Mouse (Mus musculus) erythroid progenitor cell, adult 5-6 weeks (primary cell): ENCODE results near the gene Asz1. TPM values are rescaled to one million over a fixed set of nuclear protein-coding genes. Genes with fewer than 3 reads are reported as not detected.

Experiments
- ATAC-seq: replicated peaks from 2 replicates; pipeline ENCODE4 v1.8.0; 2016; ENCODE audit warnings: moderate number of reproducible peaks, mild to moderate bottlenecking, moderate TSS enrichment, inconsistent platforms; ENCODE audit not compliant: poor library complexity, low FRiP score, severe bottlenecking
- total RNA-seq, 2 experiments: library from RNA; stranded (forward) in 1 of 2; stranded (reverse) in 1 of 2; fragments of 150-400 nt in 1 of 2; fragments of 186-747, 209-891 nt in 1 of 2; gene quantifications; 2 replicates each; pipeline versions ENCODE4 v1.2.3 to v1.2.4; 2015 to 2017; ENCODE audit warnings: low replicate concordance in 2 of 2

Gene Asz1
- total RNA-seq, 2 experiments from 2014 or later: not detected

- no peak for ATAC-seq
Measured at GRCm38 (mm10) chr6:18024133-18024794, 84.6 kb downstream of the Asz1 start.

DNA sequence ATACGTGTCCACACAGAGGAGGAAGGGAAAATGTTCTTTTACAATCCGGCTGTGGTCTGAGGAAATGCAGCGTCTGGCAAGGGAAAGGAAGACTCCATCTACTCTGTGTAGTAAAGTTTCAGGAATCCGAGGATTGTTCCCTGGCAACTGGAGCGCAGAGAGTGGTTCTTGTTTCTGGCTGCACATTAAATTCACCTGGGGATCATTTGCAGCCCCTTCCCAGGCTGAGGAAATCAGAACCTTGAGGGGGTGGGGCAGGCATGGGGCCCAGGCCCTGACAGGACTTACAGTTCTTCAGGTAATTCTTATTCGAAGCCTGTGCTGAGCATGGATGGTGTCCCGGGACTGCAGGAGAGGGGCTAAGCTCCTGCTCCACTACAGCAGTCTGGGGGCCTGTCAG lies 95.5 kb downstream of the Asz1 start:
- no peak for ATAC-seq

DNA sequence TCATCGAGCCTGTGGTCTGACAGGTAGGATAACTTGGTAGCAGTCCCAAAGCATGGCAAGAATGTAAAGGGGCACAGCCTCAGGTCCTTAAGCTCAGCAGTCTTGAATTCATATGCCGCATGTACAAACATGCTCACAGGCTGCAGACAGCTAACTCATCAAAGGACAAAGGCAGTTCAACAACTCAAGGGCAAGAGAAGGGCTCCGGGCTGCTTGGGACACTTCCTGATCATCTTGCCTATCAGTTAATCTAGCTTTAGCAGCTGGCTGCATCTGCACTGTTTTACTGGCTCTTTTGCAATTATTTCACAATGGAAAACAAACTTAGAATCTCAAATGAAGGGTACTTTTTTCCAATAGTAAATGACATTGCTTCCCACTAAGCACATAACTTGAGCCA lies 101.5 kb downstream of the Asz1 start:
- ATAC-seq: no peak

DNA sequence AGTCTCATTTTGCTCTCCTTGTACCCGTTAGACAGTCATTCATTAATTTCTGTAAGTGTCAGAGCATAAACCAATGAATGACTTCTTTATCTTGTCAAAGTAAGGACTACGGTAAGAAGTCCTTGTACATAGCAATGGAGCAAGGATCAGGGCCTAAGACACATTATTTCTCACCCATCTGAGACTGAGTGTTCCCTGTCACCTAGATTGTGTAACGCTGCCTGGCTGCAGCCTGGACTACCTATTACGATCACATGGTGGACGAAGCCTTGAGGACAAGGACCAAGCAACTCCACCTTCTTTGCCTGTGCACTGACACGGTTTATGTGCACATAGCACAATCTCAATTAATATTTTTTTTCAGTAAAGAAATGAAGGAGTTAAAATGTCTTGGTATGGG lies 106.8 kb downstream of the Asz1 start:
- no peak for ATAC-seq

Other genes starting within 250 kb of the Asz1 start
- gene Wnt2, start 78.5 kb downstream of the Asz1 start, total RNA-seq (2015; ENCODE audit: low replicate concordance): not detected in 2 replicates
- not detected in 2 replicates for gene Wnt2, start 78.5 kb downstream of the Asz1 start, total RNA-seq (2017; ENCODE audit: low replicate concordance)
- not detected in 2 replicates for gene Cftr, start 61.6 kb upstream of the Asz1 start, total RNA-seq (2015; ENCODE audit: low replicate concordance)
- gene Cftr, start 61.6 kb upstream of the Asz1 start, total RNA-seq (2017; ENCODE audit: low replicate concordance): not detected in 2 replicates